Comparison of ENCODE assay signal across 8 mouse cellular contexts in the genomic region with DNA sequence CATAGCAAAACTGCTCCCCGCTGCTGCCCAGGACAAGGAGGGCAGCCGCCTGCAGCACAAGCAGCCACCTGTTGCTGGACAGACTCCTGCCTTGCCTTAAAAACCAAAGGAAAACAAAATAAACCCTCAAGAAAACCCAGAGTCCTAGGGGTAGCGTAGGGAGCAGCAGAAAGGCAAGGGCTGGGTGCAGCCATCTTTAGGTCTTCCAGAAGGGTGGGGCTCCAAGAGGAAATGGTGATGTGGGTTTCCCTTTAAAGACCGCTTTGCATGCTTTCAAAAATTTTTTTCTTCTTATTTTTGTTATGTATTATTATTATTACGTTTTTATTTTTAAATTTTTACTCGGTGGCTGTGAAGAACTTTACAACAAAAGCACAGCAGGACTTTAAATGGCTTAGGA.
DNase-seq lines count a peak whose midpoint lies in the region; ATAC-seq lines count a peak whose summit lies in the region.

No protein-coding gene starts in this region.

- H3K27me3 ChIP-seq in heart, embryonic 12.5 days (replicated peaks), result peaks cover 13% of the 10 kb centered on the region; the same call in 1 of the 2 replicates
- peaks cover 42% of the 10 kb centered on the region for H3K27me3 ChIP-seq in hindbrain, embryonic 15.5 days
- peaks cover 11% of the 10 kb centered on the region for H3K27me3 ChIP-seq in midbrain, embryonic 14.5 days (ENCODE audit: control insufficient read depth, insufficient read depth, low read length)

- no peak overlapping the region for H3K27ac ChIP-seq in heart, embryonic 12.5 days (ENCODE audit: poor library complexity, severe bottlenecking)
- H3K27ac ChIP-seq in hindbrain, embryonic 15.5 days (replicated peaks), result no peak overlapping the region
- H3K27ac ChIP-seq in midbrain, embryonic 14.5 days (replicated peaks; ENCODE audit: low read depth, low read length), result no peak overlapping the region

- H3K36me3 ChIP-seq in heart, embryonic 12.5 days, result no peaks in the 10 kb centered on the region
- H3K36me3 ChIP-seq in hindbrain, embryonic 15.5 days, result no peaks in the 10 kb centered on the region
- no peaks in the 10 kb centered on the region for H3K36me3 ChIP-seq in midbrain, embryonic 14.5 days (ENCODE audit: control insufficient read depth, insufficient read depth, low read length)

- no peak overlapping the region for H3K9ac ChIP-seq in heart, embryonic 12.5 days
- H3K9ac ChIP-seq in hindbrain, embryonic 15.5 days, result 0 out of 2 replicates have a peak overlapping the region, but pooled peaks have one; percentile 37
- no peak overlapping the region for H3K9ac ChIP-seq in midbrain, embryonic 14.5 days (replicated peaks; ENCODE audit: low read length)

- ATAC-seq in heart, embryonic 12.5 days (ENCODE audit: insufficient number of reproducible peaks, low FRiP score), result no peak
- no peak for ATAC-seq in hindbrain, embryonic 15.5 days (ENCODE audit: low FRiP score, low read depth)
- ATAC-seq in midbrain, embryonic 14.5 days (ENCODE audit: low FRiP score, low TSS enrichment), result no peak
- no peak for ATAC-seq in megakaryocyte, adult 5-6 weeks (ENCODE audit: poor library complexity, severe bottlenecking)
- no peak for ATAC-seq in erythroid progenitor cell, adult 5-6 weeks (replicated peaks; ENCODE audit: low FRiP score, poor library complexity, severe bottlenecking)

- H3K9me3 ChIP-seq in heart, embryonic 12.5 days (replicated peaks), result no peaks in the 10 kb centered on the region
- H3K9me3 ChIP-seq in hindbrain, embryonic 15.5 days, result no peaks in the 10 kb centered on the region
- no peaks in the 10 kb centered on the region for H3K9me3 ChIP-seq in midbrain, embryonic 14.5 days (ENCODE audit: control insufficient read depth, low read length)

- 45% methylated on average over 6 of the region's 6 CpGs for WGBS in heart, embryonic 12.5 days
- 35% methylated on average over 6 of the region's 6 CpGs for WGBS in hindbrain, embryonic 15.5 days
- WGBS in midbrain, embryonic 14.5 days, result 42% methylated on average over 6 of the region's 6 CpGs

- H3K4me1 ChIP-seq in heart, embryonic 12.5 days (replicated peaks), result 0 out of 2 replicates have a peak, but pooled peaks cover 2% of the 10 kb centered on the region
- peaks cover 12% of the 10 kb centered on the region for H3K4me1 ChIP-seq in hindbrain, embryonic 15.5 days (replicated peaks)
- H3K4me1 ChIP-seq in midbrain, embryonic 14.5 days (ENCODE audit: control insufficient read depth, insufficient read depth, low read length), result peaks cover 14% of the 10 kb centered on the region

- H3K4me3 ChIP-seq in heart, embryonic 12.5 days, result peak overlapping the region; percentile 50
- H3K4me3 ChIP-seq in hindbrain, embryonic 15.5 days, result no peak overlapping the region
- no peak overlapping the region for H3K4me3 ChIP-seq in midbrain, embryonic 14.5 days (replicated peaks; ENCODE audit: low read depth, low read length)

- intact Hi-C loops in heart, postnatal 25 days (cut with DNase I), result no loop called here

- H3K4me2 ChIP-seq in heart, embryonic 12.5 days, result peak overlapping the region; percentile 88
- H3K4me2 ChIP-seq in hindbrain, embryonic 15.5 days, result peak overlapping the region; percentile 79
- H3K4me2 ChIP-seq in midbrain, embryonic 14.5 days (ENCODE audit: low read length), result peak overlapping the region; percentile 76

- no peak for DNase-seq in heart, postnatal 25 days (ENCODE audit: low spot score)
- peak; percentile 19 for DNase-seq in ES-CJ7 (ENCODE audit: low read depth, low spot score)
- no peak for DNase-seq in midbrain, embryonic 14.5 days
- no peak for DNase-seq in left cerebral cortex, adult 18-20 months (ENCODE audit: low spot score in 2 of 2)
